Mouse (Mus musculus) stomach, embryonic 14.5 days (tissue): ENCODE measurements around the gene Gm37240. TPM values are rescaled to one million over a fixed set of nuclear protein-coding genes. Genes with fewer than 3 reads are reported as not detected.
"Not testable (repeated sequence)": the region's sequence is repeated elsewhere in the genome, so short reads cannot be mapped to it uniquely, and the experiment has no call there.

ENCODE experiments used
- ATAC-seq: fragments of 200-750 bp; cut with Nextera tagmentation; 2 replicates; pipeline ENCODE4 v1.8.0; 2017; ENCODE audit warnings: low read depth, moderate TSS enrichment; ENCODE audit not compliant: insufficient number of reproducible peaks, insufficient read depth, low FRiP score
- H3K27ac ChIP-seq: fragments of 300-500 bp; sonication (generic); 2 replicates; pipeline ENCODE4 v1.5.1; 2014; ENCODE audit warnings: mild to moderate bottlenecking, low read length, moderate library complexity, mixed read lengths
- H3K27me3 ChIP-seq: fragments of 300-500 bp; sonication (generic); 2 replicates; pipeline ENCODE4 v1.6.1; 2014; ENCODE audit warnings: low read length, control low read depth, mixed read lengths; ENCODE audit not compliant: control insufficient read depth, insufficient read depth
- H3K36me3 ChIP-seq: fragments of 300-500 bp; sonication (generic); 2 replicates; pipeline ENCODE4 v1.6.1; 2014; ENCODE audit warnings: mild to moderate bottlenecking, control low read depth, low read length, moderate library complexity, mixed read lengths; ENCODE audit not compliant: control insufficient read depth, insufficient read depth
- H3K4me1 ChIP-seq: fragments of 300-500 bp; sonication (generic); 2 replicates; pipeline ENCODE4 v1.6.1; 2014; ENCODE audit warnings: low read length, control low read depth, mixed read lengths; ENCODE audit not compliant: control insufficient read depth, insufficient read depth
- H3K4me2 ChIP-seq: fragments of 300-500 bp; sonication (generic); replicated peaks from 2 replicates; pipeline ENCODE4 v1.6.1; 2014; ENCODE audit warnings: low read depth, low read length, control low read depth
- H3K4me3 ChIP-seq: fragments of 300-500 bp; sonication (generic); 2 replicates; pipeline ENCODE4 v1.5.1; 2014; ENCODE audit warnings: low read depth, low read length, control low read depth
- H3K9ac ChIP-seq: fragments of 300-500 bp; sonication (generic); replicated peaks from 2 replicates; pipeline ENCODE4 v1.6.1; 2014; ENCODE audit warnings: low read depth, mild to moderate bottlenecking, control low read depth, low read length, moderate library complexity, mixed read lengths
- H3K9me3 ChIP-seq: fragments of 300-500 bp; sonication (generic); 2 replicates; pipeline ENCODE4 v1.6.1; 2016; ENCODE audit warnings: low read depth, low read length, control low read depth; ENCODE audit not compliant: control insufficient read depth
- WGBS: fragments of 180-500 bp; shearing (Covaris S2); extraction: QIAGEN DNeasy Blood & Tissue Kit; methylation state at CpG from one replicate; pipeline ENCODE4 v1.1.7; 2014; 5-methylcytosine and 5-hydroxymethylcytosine counted together
- polyA plus RNA-seq: library from polyadenylated mRNA; unstranded; fragments of >200 nt; fragmentation: Nextera tagmentation; extraction: Ambion mirVana; gene quantifications from 2 replicates; pipeline ENCODE4 v1.2.1, GENCODE M21; 2014

The Gm37240 gene
- polyA plus RNA-seq, 1 experiment from 2014 or later = 9.6 TPM

DNA sequence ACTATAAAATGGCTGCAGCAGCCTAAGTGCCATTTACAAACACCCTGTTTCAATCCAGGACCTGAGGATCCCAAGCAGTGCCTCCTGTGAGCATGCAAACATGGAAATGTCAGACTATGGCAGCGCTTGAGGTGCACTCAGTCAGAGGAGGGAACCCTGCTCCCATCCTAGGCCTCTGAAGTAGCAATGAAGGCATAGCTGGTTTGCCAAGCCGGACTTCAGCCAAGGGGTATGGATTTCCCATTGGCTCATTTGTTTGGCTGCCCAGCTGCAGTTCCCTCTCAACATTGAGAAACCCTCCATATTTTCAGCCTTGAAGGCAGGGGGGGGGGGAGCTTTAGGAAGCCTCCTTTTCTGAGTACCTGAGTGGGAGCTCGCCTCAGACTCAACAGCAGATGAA is 1329.0 kb downstream of the Gm37240 start:
- no peak for ATAC-seq
- H3K4me2 ChIP-seq = no peak overlapping the region
- H3K27ac ChIP-seq = no peak overlapping the region
- no peak overlapping the region for H3K9ac ChIP-seq
- no peaks in the 10 kb centered on the region for H3K36me3 ChIP-seq
- no peaks in the 10 kb centered on the region for H3K9me3 ChIP-seq
- no peaks in the 10 kb centered on the region; the same call in 1 of the 2 replicates for H3K4me1 ChIP-seq
- no peak overlapping the region for H3K4me3 ChIP-seq
- 95% methylated on average over 3 of the region's 3 CpGs for WGBS
- H3K27me3 ChIP-seq = no peaks in the 10 kb centered on the region

DNA sequence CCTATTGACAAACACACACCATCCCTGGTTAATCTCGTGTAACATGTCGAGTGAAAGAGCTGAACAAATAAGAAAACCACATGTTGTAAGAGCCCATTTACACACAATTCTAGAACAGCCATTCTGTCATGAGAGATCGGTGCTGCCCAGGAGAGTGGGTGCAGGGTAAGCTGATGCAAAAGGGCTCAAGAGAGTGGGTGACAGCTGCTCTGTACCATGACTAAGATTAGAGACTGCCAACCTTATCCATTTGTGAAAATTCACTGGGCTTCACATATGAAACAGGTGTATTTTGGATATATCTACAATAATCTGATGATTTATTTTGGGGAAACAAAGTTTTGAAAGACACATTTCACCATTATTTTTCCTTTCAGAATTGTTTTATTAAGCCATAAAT is 1331.5 kb downstream of the Gm37240 start:
- Histone ChIP-seq H3K4me1 (no peaks in the 10 kb centered on the region; the same call in 1 of the 2 replicates), H3K27me3 (no peaks in the 10 kb centered on the region), H3K9me3 (no peaks in the 10 kb centered on the region), H3K36me3 (no peaks in the 10 kb centered on the region), H3K9ac (no peak overlapping the region), H3K27ac (no peak overlapping the region), H3K4me2 (no peak overlapping the region), H3K4me3 (no peak overlapping the region)
- WGBS = 90% methylated on average over 3 of the region's 3 CpGs
- no peak for ATAC-seq

DNA sequence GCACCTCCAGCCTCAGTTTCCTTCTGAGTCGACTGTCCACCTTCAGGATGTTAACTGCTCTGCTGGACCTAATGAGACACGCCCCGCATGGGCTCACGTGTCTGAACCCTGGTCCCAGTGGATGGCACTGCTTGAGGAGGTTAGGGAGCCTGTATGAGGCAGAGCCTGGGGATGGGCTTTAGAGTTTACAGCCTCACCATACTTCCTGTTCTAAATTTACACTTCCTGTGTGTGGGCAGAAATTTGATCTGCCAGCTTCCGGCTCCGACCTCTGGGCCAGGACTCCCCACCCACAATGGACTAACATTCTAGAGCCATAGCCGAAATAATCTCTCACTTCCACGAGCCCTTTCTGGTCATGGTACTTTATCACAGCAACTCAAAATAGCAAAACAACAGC is 1340.1 kb downstream of the Gm37240 start:
- no peak for ATAC-seq
- WGBS = 72% methylated on average over 8 of the region's 8 CpGs
- no peak overlapping the region for H3K4me3 ChIP-seq

DNA sequence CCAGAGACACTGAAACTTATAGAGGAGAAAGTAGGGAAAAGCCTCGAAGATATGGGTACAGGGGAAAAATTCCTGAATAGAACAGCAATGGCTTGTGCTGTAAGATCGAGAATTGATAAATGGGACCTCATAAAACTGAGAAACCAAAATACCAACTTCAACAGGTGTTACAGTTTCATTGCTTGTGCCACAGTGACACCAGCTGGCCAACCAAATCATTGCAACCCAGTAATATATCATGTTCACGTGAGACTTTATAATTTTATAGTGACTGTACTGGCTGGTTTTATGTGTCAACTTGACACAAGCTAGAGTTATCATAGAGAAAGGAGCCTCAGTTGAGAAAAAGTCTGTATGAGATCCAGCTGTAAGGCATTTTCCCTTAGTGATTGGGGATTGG is 1344.9 kb downstream of the Gm37240 start:
- not testable (repeated sequence) for H3K4me1 ChIP-seq, H3K4me2 ChIP-seq, H3K4me3 ChIP-seq, H3K9ac ChIP-seq, H3K27ac ChIP-seq, H3K27me3 ChIP-seq, ATAC-seq, H3K36me3 ChIP-seq, H3K9me3 ChIP-seq
- WGBS = 14% methylated on average over 3 of the region's 3 CpGs

More for the DNA sequence above, 1340.1 kb downstream of the Gm37240 start:
- Histone ChIP-seq H3K9me3 (no peaks in the 10 kb centered on the region), H3K36me3 (no peaks in the 10 kb centered on the region), H3K4me1 (no peaks in the 10 kb centered on the region), H3K27ac (no peak overlapping the region), H3K4me2 (no peak overlapping the region), H3K9ac (no peak overlapping the region), H3K27me3 (no peaks in the 10 kb centered on the region)

DNA sequence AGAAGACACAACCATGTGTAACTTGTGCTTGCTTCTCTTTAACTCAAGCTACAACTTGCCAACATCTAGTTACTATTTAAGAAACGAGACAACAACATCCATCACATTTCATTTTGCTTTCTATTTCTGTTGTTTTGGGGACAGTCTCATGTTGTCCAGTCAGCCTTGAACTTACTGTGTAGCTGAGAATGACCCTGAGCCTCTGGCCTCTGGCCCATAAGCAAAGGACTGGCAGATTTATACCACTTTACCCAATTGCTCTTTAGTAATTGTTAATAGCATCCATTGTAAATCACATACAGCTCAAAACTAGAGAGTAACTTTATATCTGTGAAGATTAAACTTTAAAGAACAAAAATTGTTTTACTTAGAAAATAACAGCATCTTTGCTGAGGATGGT is 1345.4 kb downstream of the Gm37240 start:
- Histone ChIP-seq H3K9me3 (no peaks in the 10 kb centered on the region), H3K4me3 (no peak overlapping the region), H3K4me2 (no peak overlapping the region), H3K27me3 (no peaks in the 10 kb centered on the region), H3K9ac (no peak overlapping the region), H3K36me3 (no peaks in the 10 kb centered on the region), H3K27ac (no peak overlapping the region), H3K4me1 (no peaks in the 10 kb centered on the region)
- no peak for ATAC-seq
- WGBS = 85% methylated on average over 1 of the region's 1 CpGs

DNA sequence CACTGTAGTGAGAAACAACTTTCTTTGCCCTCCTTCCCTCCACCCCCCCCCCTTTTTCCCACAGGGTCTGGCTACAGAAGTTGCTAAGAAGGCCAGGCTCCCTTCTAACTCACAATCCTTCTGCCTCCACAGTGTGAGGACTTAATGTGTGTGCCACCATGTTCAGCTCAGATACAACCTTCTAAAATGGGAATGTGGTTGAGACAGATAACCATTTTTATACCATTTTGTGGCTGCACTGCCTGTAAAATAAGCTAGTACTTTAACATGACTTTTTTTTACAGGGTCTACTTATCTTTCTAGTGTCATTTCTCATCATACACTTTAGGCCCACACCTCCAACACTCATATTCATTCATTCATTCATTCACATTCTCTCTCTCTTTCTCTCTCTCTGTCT is 1346.7 kb downstream of the Gm37240 start:
- Histone ChIP-seq H3K4me2 (no peak overlapping the region), H3K4me1 (no peaks in the 10 kb centered on the region), H3K36me3 (no peaks in the 10 kb centered on the region), H3K27me3 (no peaks in the 10 kb centered on the region), H3K4me3 (no peak overlapping the region), H3K9ac (no peak overlapping the region), H3K27ac (no peak overlapping the region), H3K9me3 (no peaks in the 10 kb centered on the region)
- no peak for ATAC-seq

DNA sequence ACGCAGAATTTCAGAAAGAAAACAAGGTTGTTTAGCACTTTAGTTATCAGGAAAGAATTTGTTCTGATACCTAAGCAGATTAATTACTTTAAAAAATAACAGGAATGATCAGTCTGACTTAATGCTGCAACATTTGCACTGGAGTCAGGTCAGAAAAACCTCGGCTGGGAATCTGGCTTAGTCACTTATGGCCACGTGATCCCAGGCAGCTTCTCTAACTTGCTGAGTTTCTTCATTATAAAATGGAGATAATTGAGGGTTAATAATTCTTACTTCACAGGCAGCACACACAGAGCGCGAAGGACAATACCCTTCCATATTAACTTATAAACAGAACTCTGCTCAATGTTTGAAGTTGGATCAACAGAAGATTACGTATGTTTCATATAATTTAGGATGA is 1350.3 kb downstream of the Gm37240 start:
- Histone ChIP-seq H3K9me3 (no peaks in the 10 kb centered on the region), H3K36me3 (no peaks in the 10 kb centered on the region; the same call in 1 of the 2 replicates), H3K27me3 (no peaks in the 10 kb centered on the region), H3K27ac (no peak overlapping the region), H3K4me2 (no peak overlapping the region), H3K4me1 (no peaks in the 10 kb centered on the region), H3K9ac (no peak overlapping the region), H3K4me3 (no peak overlapping the region)
- ATAC-seq = no peak
- 59% methylated on average over 6 of the region's 6 CpGs for WGBS

DNA sequence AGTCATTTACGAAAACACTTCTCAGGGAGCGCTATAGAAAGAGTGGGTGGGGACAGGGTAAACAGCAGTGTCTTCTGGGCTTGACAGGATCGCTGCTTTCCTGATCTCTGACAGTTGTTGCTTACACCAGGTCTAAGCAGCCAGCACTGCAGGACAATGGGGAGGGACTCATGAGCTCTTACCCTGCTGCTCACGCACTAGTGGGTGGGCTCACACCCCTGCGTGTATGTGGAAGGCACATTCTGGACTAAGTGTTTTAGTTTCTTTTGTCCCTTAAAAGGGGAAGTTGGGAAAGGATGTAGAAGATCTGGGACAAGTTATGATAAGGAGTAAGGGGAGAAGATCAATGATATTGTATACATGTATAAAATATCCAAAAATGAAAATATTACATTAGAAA is 1354.1 kb downstream of the Gm37240 start:
- Histone ChIP-seq H3K4me3 (no peak overlapping the region), H3K27me3 (no peaks in the 10 kb centered on the region)

DNA sequence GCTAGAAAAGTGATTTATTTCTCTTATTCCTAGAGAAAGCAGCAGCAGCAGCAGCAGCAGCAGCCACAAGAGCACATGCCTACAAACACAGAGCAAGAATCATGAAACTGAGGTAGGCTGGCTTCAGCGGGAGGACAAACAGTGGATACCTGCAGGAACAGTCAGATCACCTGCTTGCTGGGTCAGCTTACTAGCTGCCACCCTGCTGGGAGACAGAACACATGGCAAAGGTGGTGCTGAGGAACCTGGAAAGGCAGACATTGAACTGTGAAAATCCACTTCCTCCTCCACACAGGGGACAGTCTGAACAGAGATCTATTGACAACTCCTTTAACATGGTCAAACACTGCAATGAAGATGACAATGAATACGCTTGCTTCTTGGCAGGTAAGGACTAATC is 1358.3 kb downstream of the Gm37240 start:
- Histone ChIP-seq H3K9ac (no peak overlapping the region), H3K4me3 (no peak overlapping the region), H3K4me1 (no peaks in the 10 kb centered on the region), H3K9me3 (no peaks in the 10 kb centered on the region), H3K27me3 (no peaks in the 10 kb centered on the region), H3K36me3 (peaks cover 6% of the 10 kb centered on the region), H3K4me2 (no peak overlapping the region), H3K27ac (no peak overlapping the region)
- ATAC-seq = no peak
- WGBS = 74% methylated on average over 2 of the region's 2 CpGs

More for the DNA sequence above, 1354.1 kb downstream of the Gm37240 start:
- H3K36me3 ChIP-seq = no peaks in the 10 kb centered on the region; the same call in 1 of the 2 replicates
- no peaks in the 10 kb centered on the region for H3K4me1 ChIP-seq
- H3K9me3 ChIP-seq = no peaks in the 10 kb centered on the region
- no peak overlapping the region for H3K9ac ChIP-seq
- no peak for ATAC-seq
- 61% methylated on average over 5 of the region's 5 CpGs for WGBS
- H3K4me2 ChIP-seq = no peak overlapping the region
- H3K27ac ChIP-seq = no peak overlapping the region
